Mouse (Mus musculus): ENCODE data around the gene Pdzd2.

DNA sequence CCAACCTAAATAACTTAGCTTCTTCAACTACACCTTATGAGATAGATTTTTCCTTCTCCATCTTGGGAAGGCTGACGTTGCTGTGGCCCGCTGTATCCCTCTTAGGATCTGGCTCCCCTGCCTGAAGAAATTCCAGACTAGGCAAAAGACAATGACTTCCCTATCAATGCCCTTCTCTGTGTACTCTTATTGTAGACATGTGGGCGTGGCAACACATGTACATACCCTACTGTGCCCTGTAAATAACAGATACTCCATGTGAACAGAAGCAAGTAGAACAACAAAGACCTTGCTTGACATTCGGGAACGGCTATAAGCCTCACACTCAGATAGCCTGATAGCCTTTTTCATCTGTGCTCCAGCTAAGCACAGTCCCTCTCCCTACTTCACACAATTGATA is 295.2 kb downstream of the Pdzd2 start:
- no peak for TF ChIP-seq CTCF (IDR thresholded peaks at IDR 0.05; ENCODE audit: low read depth)
- no peak for TF ChIP-seq EP300 (IDR thresholded peaks at IDR 0.05; ENCODE audit: low read depth)
